Mouse (Mus musculus) forelimb bud, embryonic 11.5 days (tissue): Measurements from ENCODE around the gene Npdc1.
A peak's percentile ranks its signal among the peaks of the same experiment; 100 is the strongest.

Source experiments
- DNase-seq: peaks from one replicate; pipeline ENCODE4 v3.0.0-alpha.2; 2012; ENCODE audit warnings: low read depth, low spot score

Gene Npdc1

GRCm38 (mm10) chr2:25399051-25399450 lies at the start of gene Npdc1:
Gene Npdc1 (plus strand): TSS chr2:25399351.
- no peak for DNase-seq

- no peak for DNase-seq
Measured at GRCm38 (mm10) chr2:25349499-25349898, 49.7 kb upstream of the Npdc1 start.

GRCm38 (mm10) chr2:25350701-25351100 lies 48.5 kb upstream of the Npdc1 start:
- no peak for DNase-seq

- DNase-seq = no peak
Measured at GRCm38 (mm10) chr2:25354211-25354610, 44.9 kb upstream of the Npdc1 start.

- DNase-seq = no peak
Measured at GRCm38 (mm10) chr2:25355419-25356066, 43.6 kb upstream of the Npdc1 start.

GRCm38 (mm10) chr2:25356208-25357079 lies 42.7 kb upstream of the Npdc1 start, which contains the start of gene Dpp7:
Gene Dpp7 (minus strand): TSS chr2:25356359.
- peak; percentile 81 for DNase-seq

DNA sequence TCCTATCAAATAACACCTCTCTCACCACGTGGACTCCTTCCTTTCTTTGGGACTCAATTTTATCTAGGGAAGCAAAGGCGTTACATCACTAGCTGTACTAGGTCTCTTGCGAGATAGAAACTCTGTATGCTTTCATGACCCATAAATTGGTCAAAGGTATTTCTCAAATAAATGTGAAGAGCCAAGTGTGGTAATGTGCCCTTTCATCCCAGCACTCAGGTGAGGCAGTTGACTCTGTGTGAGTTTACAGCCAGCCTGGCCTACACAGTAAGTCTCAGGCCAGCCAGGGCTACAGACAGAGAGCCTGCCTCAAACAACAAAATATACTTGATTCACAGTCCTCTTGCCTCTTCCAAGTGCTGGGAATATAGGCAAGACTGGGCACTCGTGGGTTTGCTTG lies 39.3 kb upstream of the Npdc1 start:
- no peak for DNase-seq

DNA sequence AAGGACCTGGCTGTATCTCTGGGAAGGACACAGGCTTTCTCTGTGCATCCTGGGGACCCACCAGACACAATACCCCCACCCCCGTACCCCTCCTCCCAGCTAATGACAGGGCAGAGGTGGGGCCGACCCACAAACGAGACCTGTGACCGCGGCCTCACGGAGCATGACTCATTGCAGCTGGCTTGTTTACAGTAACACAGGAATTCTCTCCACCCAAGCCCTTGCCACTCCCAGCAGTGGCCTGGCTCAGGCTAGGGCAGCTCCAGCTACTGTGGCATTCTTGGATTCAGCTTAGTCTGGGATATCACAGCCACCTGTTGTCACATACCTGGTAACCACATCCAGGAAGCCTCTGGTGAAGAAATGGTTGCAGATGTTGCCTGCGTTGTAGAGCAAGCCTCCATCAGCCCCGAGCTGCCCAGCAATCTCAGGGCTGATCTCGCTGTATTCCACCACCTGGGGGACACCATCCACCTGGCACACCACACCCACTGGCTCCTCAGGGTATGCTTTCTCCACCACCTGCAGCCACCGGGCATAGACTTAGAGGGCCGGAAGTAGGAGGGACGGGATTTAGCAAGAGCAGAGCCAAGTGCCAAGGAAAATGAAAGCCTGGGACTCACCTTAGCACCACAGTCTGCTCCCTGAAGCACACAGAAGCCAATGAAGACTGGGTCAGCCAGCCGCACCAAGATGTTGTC lies 35.5 kb upstream of the Npdc1 start:
- DNase-seq = no peak

- DNase-seq = no peak
Measured at GRCm38 (mm10) chr2:25364313-25364712, 34.8 kb upstream of the Npdc1 start.

- no peak for DNase-seq
Measured at GRCm38 (mm10) chr2:25364761-25365090, 34.4 kb upstream of the Npdc1 start.

- peak; percentile 62 for DNase-seq
Measured at GRCm38 (mm10) chr2:25365091-25365761, 33.9 kb upstream of the Npdc1 start, which contains the start of gene Uap1l1. Gene Uap1l1 (minus strand): TSS chr2:25365682.

DNA sequence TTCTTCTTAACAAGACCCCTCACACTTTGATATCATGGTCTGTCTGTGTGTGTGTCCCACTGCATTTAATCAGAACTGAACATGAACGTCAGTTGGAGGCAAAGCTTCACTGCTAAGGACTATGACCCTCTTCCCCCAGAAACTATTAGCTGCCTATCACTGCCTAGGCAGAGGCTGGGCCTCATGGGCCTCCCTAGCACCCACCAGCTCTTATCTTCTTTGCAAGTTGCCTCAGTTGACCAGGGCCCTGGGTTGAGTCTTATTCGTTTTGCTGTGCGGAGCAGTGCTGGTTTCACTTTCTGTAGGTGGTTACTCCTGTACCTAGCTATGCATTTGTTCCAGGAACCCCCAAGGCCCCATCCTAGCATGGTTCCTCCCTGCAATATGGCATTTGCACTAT lies 29.2 kb upstream of the Npdc1 start:
- DNase-seq = no peak

DNA sequence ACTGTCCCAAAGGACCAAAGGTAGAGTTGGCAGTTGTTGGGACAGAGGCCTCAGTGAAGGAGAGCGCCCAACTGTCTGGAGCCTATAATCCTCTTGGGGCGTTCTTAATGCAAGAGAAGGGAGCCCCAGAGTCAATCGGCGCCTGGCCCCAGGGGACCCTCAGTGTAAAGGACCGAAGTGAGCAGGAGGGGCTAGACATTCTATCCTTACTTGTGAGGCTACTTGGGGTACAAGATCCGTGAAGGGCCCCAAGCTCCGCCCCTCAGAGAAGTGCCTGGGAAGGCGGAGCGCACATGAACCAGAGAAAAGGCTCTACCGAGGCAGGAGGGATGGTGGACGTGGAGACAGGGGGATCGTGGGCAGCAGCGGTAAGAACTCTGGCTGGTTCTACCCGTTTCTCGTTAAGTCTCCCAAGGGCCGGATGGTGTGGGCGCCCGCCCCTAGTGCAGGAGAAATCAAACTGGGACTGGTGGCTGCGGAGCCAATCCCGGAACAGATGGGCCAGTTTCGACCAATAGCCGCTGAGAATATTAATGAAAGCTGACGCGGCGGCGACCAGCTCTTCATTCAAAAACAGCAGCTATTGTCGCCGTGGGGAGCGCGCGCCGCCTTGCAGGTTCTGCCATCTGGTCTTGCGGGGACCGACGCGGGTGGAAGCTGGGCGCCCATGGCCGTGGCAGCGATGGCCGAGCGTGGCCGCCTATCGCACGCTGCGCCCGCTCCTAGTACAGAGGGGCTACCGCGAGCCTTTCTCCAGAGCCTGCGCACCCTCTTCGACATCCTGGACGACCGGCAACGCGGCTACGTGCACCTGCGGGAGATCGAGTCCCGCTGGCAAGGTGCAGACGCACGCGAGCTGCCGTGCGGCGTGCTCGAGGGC lies 27.1 kb upstream of the Npdc1 start, which contains the start of gene Sapcd2:
Gene Sapcd2 (plus strand): TSS at position 558 of the 880 bp plus-strand sequence.
- DNase-seq = peak; percentile 91

DNA sequence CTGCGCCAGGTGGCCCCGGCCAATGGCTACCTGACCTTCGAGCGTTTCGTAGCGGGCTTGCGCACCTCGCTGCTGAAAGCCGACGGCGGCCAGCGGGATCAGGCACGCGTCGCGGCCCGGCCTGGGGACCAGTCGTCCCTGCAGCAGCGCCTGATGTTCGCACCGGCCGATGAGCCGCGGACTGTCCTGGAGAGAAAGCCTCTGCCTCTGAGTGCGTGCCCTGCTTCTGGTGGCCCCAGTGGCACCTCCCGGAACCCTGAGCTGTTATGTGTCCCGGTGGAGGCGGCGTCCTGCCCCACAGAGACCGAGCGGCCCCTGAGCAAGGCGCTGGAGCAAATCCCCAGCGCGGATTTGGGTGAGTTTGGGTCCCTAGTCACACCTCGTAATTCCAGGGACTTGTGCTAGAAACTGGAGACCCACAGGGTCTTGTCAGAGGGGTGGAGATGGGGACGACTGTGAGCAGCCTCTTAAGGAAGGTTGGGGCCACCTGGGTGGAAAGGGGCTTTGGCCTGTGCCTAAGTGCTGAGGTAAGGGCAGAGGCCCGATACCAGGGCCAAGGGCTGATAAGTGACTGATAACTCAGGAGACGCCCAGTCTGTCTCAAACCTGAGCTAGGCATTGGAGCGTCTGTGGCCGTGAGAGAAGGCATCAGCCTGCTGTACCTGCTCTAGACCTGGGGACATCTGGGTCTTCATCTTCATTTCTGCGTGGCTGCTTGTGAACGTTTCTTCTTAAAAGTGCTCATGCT lies 26.3 kb upstream of the Npdc1 start:
- no peak for DNase-seq

DNA sequence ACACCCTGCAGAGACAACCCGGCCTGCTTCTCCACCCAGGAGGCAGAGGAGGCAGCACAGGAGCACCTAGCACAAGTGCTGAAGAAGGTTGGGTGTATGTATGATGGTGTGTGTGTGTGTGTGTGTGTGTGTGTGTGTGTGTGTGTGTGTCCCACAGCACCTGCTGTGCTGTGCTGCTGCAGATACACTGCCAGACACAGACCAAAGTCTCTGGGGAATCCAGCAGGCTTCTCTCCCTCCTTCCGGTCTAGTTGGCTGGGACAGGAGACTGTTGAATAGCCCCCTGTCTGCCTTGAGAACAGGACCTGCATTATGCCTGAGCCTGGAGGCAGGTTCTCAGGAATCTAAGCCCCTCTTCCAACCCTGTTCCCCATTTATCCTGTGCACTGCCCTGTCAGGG lies 25.7 kb upstream of the Npdc1 start:
- DNase-seq = no peak

- DNase-seq = peak; percentile 48
Measured at GRCm38 (mm10) chr2:25376589-25376988, 22.6 kb upstream of the Npdc1 start.

GRCm38 (mm10) chr2:25384492-25384891 lies 14.7 kb upstream of the Npdc1 start:
- DNase-seq = no peak

GRCm38 (mm10) chr2:25391266-25391665 lies 7.9 kb upstream of the Npdc1 start:
- DNase-seq = no peak

- DNase-seq = no peak
Measured at GRCm38 (mm10) chr2:25394281-25395221, 4.6 kb upstream of the Npdc1 start.
